Mouse (Mus musculus): ENCODE data around the gene Fkbp5. TPM values are rescaled to one million over a fixed set of nuclear protein-coding genes. Genes with fewer than 3 reads are reported as not detected.
"Not testable (repeated sequence)": the region's sequence is repeated elsewhere in the genome, so short reads cannot be mapped to it uniquely, and the experiment has no call there.

Fkbp5 gene
- polyA plus RNA-seq, 1 experiment from 2014 or later = 35.0 TPM

- peaks cover 38% of the 10 kb centered on the region for H3K27me3 ChIP-seq
- H3K36me3 ChIP-seq; H3K9me3 ChIP-seq (replicated peaks); H3K4me3 ChIP-seq (replicated peaks); H3K27ac ChIP-seq; ATAC-seq (replicated peaks; ENCODE audit: low FRiP score); H3K9ac ChIP-seq: not testable (repeated sequence)
- WGBS = 14% methylated on average over 24 of the region's 24 CpGs
- H3K4me2 ChIP-seq = 0 out of 2 replicates have a peak overlapping the region, but pooled peaks have one; percentile 1
- peaks cover 38% of the 10 kb centered on the region for H3K4me1 ChIP-seq
These were observed 158.6 kb downstream of the Fkbp5 start for GRCm38 (mm10) chr17:28358576-28359261.

- Histone ChIP-seq H3K36me3 (no peaks in the 10 kb centered on the region), H3K4me3 (replicated peaks) (no peak overlapping the region), H3K27me3 (peaks cover 25% of the 10 kb centered on the region), H3K9ac (no peak overlapping the region), H3K27ac (no peak overlapping the region), H3K4me2 (no peak overlapping the region), H3K9me3 (replicated peaks) (no peaks in the 10 kb centered on the region), H3K4me1 (peaks cover 30% of the 10 kb centered on the region)
- WGBS = 85% methylated on average over 12 of the region's 12 CpGs
- no peak for ATAC-seq (replicated peaks; ENCODE audit: low FRiP score)
These were observed 161.5 kb downstream of the Fkbp5 start for GRCm38 (mm10) chr17:28355871-28356270.

GRCm38 (mm10) chr17:28352018-28352417 is 165.3 kb downstream of the Fkbp5 start:
- ATAC-seq (replicated peaks; ENCODE audit: low FRiP score) = no peak
- H3K4me1 ChIP-seq = peaks cover 44% of the 10 kb centered on the region
- H3K36me3 ChIP-seq = no peaks in the 10 kb centered on the region
- peak overlapping the region; percentile 99 for H3K27ac ChIP-seq
- H3K9ac ChIP-seq = no peak overlapping the region
- peak overlapping the region; percentile 85 for H3K4me3 ChIP-seq (replicated peaks)
- peak overlapping the region; percentile 93 for H3K4me2 ChIP-seq
- no peaks in the 10 kb centered on the region for H3K9me3 ChIP-seq (replicated peaks)
- 0 out of 2 replicates have a peak, but pooled peaks cover 7% of the 10 kb centered on the region for H3K27me3 ChIP-seq
- WGBS = 14% methylated on average over 11 of the region's 11 CpGs

GRCm38 (mm10) chr17:28351353-28351890 is 165.9 kb downstream of the Fkbp5 start:
- no peaks in the 10 kb centered on the region for H3K36me3 ChIP-seq
- 0 out of 2 replicates have a peak, but pooled peaks cover 7% of the 10 kb centered on the region for H3K27me3 ChIP-seq
- H3K4me1 ChIP-seq = peaks cover 50% of the 10 kb centered on the region
- no peaks in the 10 kb centered on the region for H3K9me3 ChIP-seq (replicated peaks)
- H3K27ac ChIP-seq = peak overlapping the region; percentile 99
- 1% methylated on average over 29 of the region's 29 CpGs for WGBS
- peak overlapping the region; percentile 85 for H3K4me3 ChIP-seq (replicated peaks)
- peak overlapping the region; percentile 93 for H3K4me2 ChIP-seq
- peak overlapping the region; percentile 92 for H3K9ac ChIP-seq
- peak; percentile 3; the same call in 1 of the 2 replicates for ATAC-seq (replicated peaks; ENCODE audit: low FRiP score)

GRCm38 (mm10) chr17:28350466-28351352 is 166.6 kb downstream of the Fkbp5 start, which contains the start of gene Tead3:
Gene Tead3 (minus strand): TSS chr17:28350817.
- Histone ChIP-seq H3K27ac (peak within 1 kb of the TSS; percentile 99), H3K27me3 (0 out of 2 replicates have a peak, but pooled peaks cover 7% of the 10 kb centered on the region), H3K4me3 (replicated peaks) (peak within 1 kb of the TSS; percentile 85), H3K4me2 (peak within 1 kb of the TSS; percentile 93), H3K9me3 (replicated peaks) (no peaks in the 10 kb centered on the region), H3K4me1 (peaks cover 57% of the 10 kb centered on the region), H3K9ac (peak within 1 kb of the TSS; percentile 92), H3K36me3 (no peaks in the 10 kb centered on the region)
- WGBS = under 1% methylated on average over 63 of the region's 73 CpGs
- ATAC-seq (replicated peaks; ENCODE audit: low FRiP score) = peak; percentile 84

- peak overlapping the region; percentile 93 for H3K4me2 ChIP-seq
- H3K27ac ChIP-seq = peak overlapping the region; percentile 99
- ATAC-seq (replicated peaks; ENCODE audit: low FRiP score) = peak; percentile 35
- WGBS = under 1% methylated on average over 54 of the region's 54 CpGs
- H3K27me3 ChIP-seq = 0 out of 2 replicates have a peak, but pooled peaks cover 7% of the 10 kb centered on the region
- H3K4me3 ChIP-seq (replicated peaks) = peak overlapping the region; percentile 85
- no peaks in the 10 kb centered on the region for H3K9me3 ChIP-seq (replicated peaks)
- peak overlapping the region; percentile 92 for H3K9ac ChIP-seq
- H3K4me1 ChIP-seq = peaks cover 65% of the 10 kb centered on the region
- no peaks in the 10 kb centered on the region for H3K36me3 ChIP-seq
These were observed 167.3 kb downstream of the Fkbp5 start for GRCm38 (mm10) chr17:28349901-28350465.

GRCm38 (mm10) chr17:28349264-28349880 is 168.0 kb downstream of the Fkbp5 start:
- peaks cover 71% of the 10 kb centered on the region for H3K4me1 ChIP-seq
- 0 out of 2 replicates have a peak, but pooled peaks cover 7% of the 10 kb centered on the region for H3K27me3 ChIP-seq
- peak overlapping the region; percentile 99 for H3K27ac ChIP-seq
- no peak for ATAC-seq (replicated peaks; ENCODE audit: low FRiP score)
- H3K9me3 ChIP-seq (replicated peaks) = no peaks in the 10 kb centered on the region
- H3K4me3 ChIP-seq (replicated peaks) = peak overlapping the region; percentile 85
- peak overlapping the region; percentile 92 for H3K9ac ChIP-seq
- H3K4me2 ChIP-seq = peak overlapping the region; percentile 93
- H3K36me3 ChIP-seq = no peaks in the 10 kb centered on the region
- 11% methylated on average over 13 of the region's 13 CpGs for WGBS

Small RNAs within 50 kb of the gene (microRNA-seq; reads per million reads assigned to microRNA genes)
- gene Gm25195 (not detected), gene Mir6969 (not detected)

Other genes with a start within 250 kb of the Fkbp5 start
- gene Fance, start 204.0 kb downstream of the Fkbp5 start, polyA plus RNA-seq (2015; fragmentation: Nextera tagmentation; extraction: Ambion mirVana) = 28.4 and 33.7 TPM in 2 replicates
- gene Rpl10a, start 189.1 kb downstream of the Fkbp5 start, polyA plus RNA-seq (2015; fragmentation: Nextera tagmentation; extraction: Ambion mirVana) = 643 and 689 TPM in 2 replicates
- 9.8 and 11.0 TPM in 2 replicates for gene Tead3, start 166.7 kb downstream of the Fkbp5 start, polyA plus RNA-seq (2015; fragmentation: Nextera tagmentation; extraction: Ambion mirVana)
- 5.6 and 6.4 TPM in 2 replicates for gene Tulp1, start 152.3 kb downstream of the Fkbp5 start, polyA plus RNA-seq (2015; fragmentation: Nextera tagmentation; extraction: Ambion mirVana)
- not detected in 2 replicates for gene Armc12, start 13.3 kb upstream of the Fkbp5 start, polyA plus RNA-seq (2015; fragmentation: Nextera tagmentation; extraction: Ambion mirVana)
- gene Clpsl2, start 31.9 kb upstream of the Fkbp5 start, polyA plus RNA-seq (2015; fragmentation: Nextera tagmentation; extraction: Ambion mirVana) = not detected in 2 replicates
- gene Clps, start 43.2 kb upstream of the Fkbp5 start, polyA plus RNA-seq (2015; fragmentation: Nextera tagmentation; extraction: Ambion mirVana) = 0.78 and 2.6 TPM in 2 replicates
- 0.54 and 0.91 TPM in 2 replicates for gene Lhfpl5, start 58.1 kb upstream of the Fkbp5 start, polyA plus RNA-seq (2015; fragmentation: Nextera tagmentation; extraction: Ambion mirVana)
- gene Srpk1, start 105.2 kb upstream of the Fkbp5 start, polyA plus RNA-seq (2015; fragmentation: Nextera tagmentation; extraction: Ambion mirVana) = 96.3 and 100 TPM in 2 replicates
- gene Slc26a8, start 172.7 kb upstream of the Fkbp5 start, polyA plus RNA-seq (2015; fragmentation: Nextera tagmentation; extraction: Ambion mirVana) = 0.75 and 0.85 TPM in 2 replicates
- 43.6 and 47.3 TPM in 2 replicates for gene Mapk14, start 173.8 kb upstream of the Fkbp5 start, polyA plus RNA-seq (2015; fragmentation: Nextera tagmentation; extraction: Ambion mirVana)
- gene AC170998.1, start 208.6 kb upstream of the Fkbp5 start, polyA plus RNA-seq (2015; fragmentation: Nextera tagmentation; extraction: Ambion mirVana) = 3.1 and 4.0 TPM in 2 replicates